8 mouse cellular contexts compared by ENCODE assay signal in the genomic region with DNA sequence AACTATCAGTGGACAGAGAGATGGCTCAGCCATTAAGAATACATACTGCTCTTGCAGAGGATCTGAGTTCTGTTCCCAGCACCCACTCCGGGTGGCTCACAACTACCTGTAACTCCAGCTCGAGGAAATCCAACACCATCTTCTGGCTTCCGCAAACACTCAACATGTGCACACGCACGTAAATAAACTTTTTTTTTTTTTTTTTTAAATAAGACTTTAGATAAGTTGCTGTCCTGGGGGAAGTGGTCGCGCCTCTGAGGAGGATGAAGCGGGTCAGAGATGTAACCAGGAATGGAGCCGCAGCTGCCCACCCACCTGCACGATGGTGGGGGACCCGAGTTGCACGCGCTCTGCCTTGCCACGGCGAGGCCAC. TPM values are rescaled to one million over a fixed set of nuclear protein-coding genes. Genes with fewer than 3 reads are reported as not detected.
DNase-seq lines count a peak whose midpoint lies in the region; ATAC-seq and TF ChIP-seq lines count a peak whose summit lies in the region.

No protein-coding gene starts in this region.

- no peak overlapping the region for H3K27ac ChIP-seq in liver, adult 2 months (replicated peaks; ENCODE audit: insufficient read depth, low read depth, low read length)
- H3K27ac ChIP-seq in embryonic facial prominence, embryonic 13.5 days: no peak overlapping the region; the same call in 1 of the 2 replicates
- no peak overlapping the region for H3K27ac ChIP-seq in intestine, embryonic 15.5 days
- no peak overlapping the region for H3K27ac ChIP-seq in neural tube, embryonic 13.5 days (replicated peaks)

- DNase-seq in liver, adult 2 months (ENCODE audit: extremely low read depth, low read depth, low spot score): no peak
- DNase-seq in liver: no peak
- no peak for DNase-seq in gastrocnemius, postnatal 25 days
- DNase-seq in testis, postnatal 10 days (ENCODE audit: low spot score): no peak
- DNase-seq in cerebellum, adult 11 months: no peak

- H3K9ac ChIP-seq in liver, adult 2 months (ENCODE audit: low read depth, low read length): 0 out of 2 replicates have a peak overlapping the region, but pooled peaks have one; percentile 35
- peak overlapping the region; percentile 80 for H3K9ac ChIP-seq in embryonic facial prominence, embryonic 13.5 days
- peak overlapping the region; percentile 64 for H3K9ac ChIP-seq in intestine, embryonic 15.5 days
- H3K9ac ChIP-seq in neural tube, embryonic 13.5 days: peak overlapping the region; percentile 75

- TF ChIP-seq CTCF in liver, adult 2 months (IDR thresholded peaks at IDR 0.05; ENCODE audit: low read depth, low read length): no peak

- no peaks in the 10 kb centered on the region for H3K36me3 ChIP-seq in liver, adult 2 months (ENCODE audit: control insufficient read depth, insufficient read depth, low read length)
- H3K36me3 ChIP-seq in embryonic facial prominence, embryonic 13.5 days: no peaks in the 10 kb centered on the region
- H3K36me3 ChIP-seq in intestine, embryonic 15.5 days: no peaks in the 10 kb centered on the region
- no peaks in the 10 kb centered on the region for H3K36me3 ChIP-seq in neural tube, embryonic 13.5 days

- H3K4me1 ChIP-seq in liver, adult 2 months (ENCODE audit: control insufficient read depth, insufficient read depth, low read length): peaks cover 2% of the 10 kb centered on the region
- H3K4me1 ChIP-seq in embryonic facial prominence, embryonic 13.5 days: peaks cover 13% of the 10 kb centered on the region
- peaks cover 8% of the 10 kb centered on the region for H3K4me1 ChIP-seq in intestine, embryonic 15.5 days (replicated peaks)
- H3K4me1 ChIP-seq in neural tube, embryonic 13.5 days (replicated peaks): peaks cover 17% of the 10 kb centered on the region

- no peak for ATAC-seq in embryonic facial prominence, embryonic 13.5 days (ENCODE audit: insufficient number of reproducible peaks, insufficient read depth, low FRiP score, low TSS enrichment, low read depth)
- ATAC-seq in intestine, embryonic 15.5 days: no peak
- ATAC-seq in neural tube, embryonic 13.5 days (ENCODE audit: low read depth): no peak

- H3K9me3 ChIP-seq in embryonic facial prominence, embryonic 13.5 days: no peaks in the 10 kb centered on the region
- H3K9me3 ChIP-seq in intestine, embryonic 15.5 days: no peaks in the 10 kb centered on the region
- no peaks in the 10 kb centered on the region for H3K9me3 ChIP-seq in neural tube, embryonic 13.5 days

- TF ChIP-seq POLR2A in liver, adult 2 months (IDR thresholded peaks at IDR 0.05; ENCODE audit: extremely low read depth, insufficient read depth, low read length): no peak

- H3K27me3 ChIP-seq in liver, adult 2 months (ENCODE audit: control insufficient read depth, insufficient read depth, low read length): no peaks in the 10 kb centered on the region
- H3K27me3 ChIP-seq in embryonic facial prominence, embryonic 13.5 days: no peaks in the 10 kb centered on the region
- H3K27me3 ChIP-seq in intestine, embryonic 15.5 days (replicated peaks): no peaks in the 10 kb centered on the region
- H3K27me3 ChIP-seq in neural tube, embryonic 13.5 days: no peaks in the 10 kb centered on the region

- WGBS in liver, adult 2 months: 14% methylated on average over 15 of the region's 15 CpGs
- 15% methylated on average over 15 of the region's 15 CpGs for WGBS in embryonic facial prominence, embryonic 13.5 days
- WGBS in intestine, embryonic 15.5 days: 14% methylated on average over 15 of the region's 15 CpGs
- 20% methylated on average over 15 of the region's 15 CpGs for whole genome bisulfite sequencing in neural tube, embryonic 13.5 days

- H3K4me2 ChIP-seq in embryonic facial prominence, embryonic 13.5 days: peak overlapping the region; percentile 81
- H3K4me2 ChIP-seq in intestine, embryonic 15.5 days (replicated peaks): peak overlapping the region; percentile 85
- peak overlapping the region; percentile 75 for H3K4me2 ChIP-seq in neural tube, embryonic 13.5 days

- peak overlapping the region; percentile 62 for H3K4me3 ChIP-seq in liver, adult 2 months (ENCODE audit: insufficient read depth, low read depth, low read length)
- H3K4me3 ChIP-seq in embryonic facial prominence, embryonic 13.5 days: peak overlapping the region; percentile 72
- peak overlapping the region; percentile 65 for H3K4me3 ChIP-seq in intestine, embryonic 15.5 days (replicated peaks)
- peak overlapping the region; percentile 60 for H3K4me3 ChIP-seq in neural tube, embryonic 13.5 days

- H3K79me2 ChIP-seq in liver, adult 2 months (ENCODE audit: control insufficient read depth, insufficient read depth, low read length): no peaks in the 10 kb centered on the region

RNA-seq across cellular contexts. Expression of gene Ulk4, which starts 0.3 kb away (rescaled TPM):
- under 0.01 and 0.20 TPM in 2 replicates for total RNA-seq in liver, adult 2 months (2014; rRNA removed)
- 0.07 and 0.24 TPM in 2 replicates for polyA plus RNA-seq in liver, adult 2 months (2012; rRNA removed)
- 213 and 290 TPM in 2 replicates for polyA plus RNA-seq in embryonic facial prominence, embryonic 13.5 days (2015; fragmentation: Nextera tagmentation; extraction: Ambion mirVana)
- 140 and 150 TPM in 2 replicates for polyA plus RNA-seq in intestine, embryonic 15.5 days (2015; fragmentation: Nextera tagmentation; extraction: Ambion mirVana)
- 115 and 160 TPM in 2 replicates for polyA plus RNA-seq in neural tube, embryonic 13.5 days (2015; fragmentation: Nextera tagmentation; extraction: Ambion mirVana)
- under 1 TPM; 0.18 to 0.29 TPM for total RNA-seq in gastrocnemius, postnatal 25 days (2021)

RNA-seq across cellular contexts. Expression of gene Trak1, which starts 20.6 kb away (rescaled TPM):
- 50.3 and 56.6 TPM in 2 replicates for total RNA-seq in liver, adult 2 months (2014; rRNA removed)
- 58.8 and 61.2 TPM in 2 replicates for polyA plus RNA-seq in liver, adult 2 months (2012; rRNA removed)
- polyA plus RNA-seq in embryonic facial prominence, embryonic 13.5 days (2015; fragmentation: Nextera tagmentation; extraction: Ambion mirVana): 17.7 and 17.8 TPM in 2 replicates
- polyA plus RNA-seq in intestine, embryonic 15.5 days (2015; fragmentation: Nextera tagmentation; extraction: Ambion mirVana): 20.9 and 26.5 TPM in 2 replicates
- 43.4 and 44.3 TPM in 2 replicates for polyA plus RNA-seq in neural tube, embryonic 13.5 days (2015; fragmentation: Nextera tagmentation; extraction: Ambion mirVana)
- 100 to 1,000 TPM; 180 to 193 TPM for total RNA-seq in gastrocnemius, postnatal 25 days (2021)

Comparison
In these comparisons a context has a peak if more than half of its experiments do, and no peak if none do; other contexts are left out.
1. RNA of gene Ulk4, which starts 0.3 kb away (polyA plus RNA-seq): 213 to 290 TPM in embryonic facial prominence, embryonic 13.5 days, 140 to 150 TPM in intestine, embryonic 15.5 days and 115 to 160 TPM in neural tube, embryonic 13.5 days; 0.07 to 0.24 TPM in liver, adult 2 months; every median in the first group is over 10 times any median in the second.
2. Peak in every context shown above with its lines, with median percentiles within 50 percentile points of each other: H3K4me3 ChIP-seq, H3K9ac ChIP-seq and H3K4me2 ChIP-seq.